Mouse (Mus musculus) cerebellum, adult 2 months (tissue): ENCODE results near the gene Hsd17b2. TPM values are rescaled to one million over a fixed set of nuclear protein-coding genes. Genes with fewer than 3 reads are reported as not detected.
"Not testable (repeated sequence)": the region's sequence is repeated elsewhere in the genome, so short reads cannot be mapped to it uniquely, and the experiment has no call there.

ENCODE experiments used
- DNase-seq, 2 experiments: peaks; one replicate each; pipeline ENCODE4 v3.0.0; 2021
- H3K27ac ChIP-seq: fragments of 200-500 bp; 2 replicates; pipeline ENCODE4 v1.5.1; 2012; ENCODE audit warnings: low read length, control low read depth, inconsistent platforms; ENCODE audit not compliant: insufficient read depth
- H3K27me3 ChIP-seq: fragments of 200-500 bp; 2 replicates; pipeline ENCODE4 v1.6.1; 2012; ENCODE audit warnings: inconsistent platforms, mild to moderate bottlenecking, low read length, moderate library complexity; ENCODE audit not compliant: control insufficient read depth, insufficient read depth
- H3K4me1 ChIP-seq: fragments of 200-500 bp; 2 replicates; pipeline ENCODE4 v1.6.1; 2011; ENCODE audit warnings: low read length; ENCODE audit not compliant: control insufficient read depth, insufficient read depth
- H3K4me3 ChIP-seq: fragments of 200-500 bp; replicated peaks from 2 replicates; pipeline ENCODE3; 2011; ENCODE audit warnings: mild to moderate bottlenecking, low read depth, low read length, control low read depth; ENCODE audit not compliant: insufficient read depth
- CTCF ChIP-seq: fragments of 200-500 bp; IDR thresholded peaks from 2 replicates; pipeline ENCODE4 v1.5.1; 2011; ENCODE audit warnings: low read depth, mild to moderate bottlenecking, control low read depth, low read length, moderate library complexity, borderline replicate concordance; ENCODE audit not compliant: insufficient read depth
- POLR2A ChIP-seq: fragments of 200-500 bp; IDR thresholded peaks from 2 replicates; pipeline ENCODE4 v1.6.1; 2011; ENCODE audit warnings: low read length, control low read depth, borderline replicate concordance; ENCODE audit not compliant: insufficient read depth
- WGBS: fragments of 180-500 bp; shearing (Covaris S2); methylation state at CpG from one replicate; pipeline ENCODE4 v1.1.7; 2018; 5-methylcytosine and 5-hydroxymethylcytosine counted together
- polyA plus RNA-seq: library from polyadenylated mRNA; depleted of rRNA; stranded (reverse); fragments of >200 nt; gene quantifications from 2 replicates; pipeline ENCODE4 v1.2.3, GENCODE M21; 2012

Hsd17b2 gene
- polyA plus RNA-seq, 1 experiment = 2.0 TPM

DNA sequence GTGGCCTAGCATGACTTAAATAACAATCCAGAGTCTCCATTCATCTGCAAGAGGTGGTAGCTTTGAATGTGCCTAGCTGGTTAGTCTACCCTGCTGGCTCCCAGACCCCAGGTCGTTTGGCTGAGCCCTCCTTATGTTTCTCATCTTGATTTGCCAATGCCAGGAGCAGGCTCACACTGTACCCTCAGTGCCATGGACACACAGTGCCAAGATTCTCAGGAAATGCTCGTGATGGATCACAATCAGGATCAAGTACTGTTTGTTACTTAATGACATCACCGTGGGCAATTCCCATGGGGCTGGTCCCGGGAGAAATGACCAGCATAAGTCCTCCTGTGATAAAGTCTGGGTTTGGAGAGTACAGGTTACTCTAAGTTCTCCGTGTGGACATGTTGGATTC, 14.2 kb downstream of the Hsd17b2 start:
- Histone ChIP-seq H3K4me3 (no peak overlapping the region), H3K27ac (no peak overlapping the region), H3K4me1 (no peaks in the 10 kb centered on the region), H3K27me3 (no peaks in the 10 kb centered on the region)
- DNase-seq = no peak
- WGBS = 64% methylated on average over 5 of the region's 5 CpGs
- no peak for TF ChIP-seq CTCF

DNA sequence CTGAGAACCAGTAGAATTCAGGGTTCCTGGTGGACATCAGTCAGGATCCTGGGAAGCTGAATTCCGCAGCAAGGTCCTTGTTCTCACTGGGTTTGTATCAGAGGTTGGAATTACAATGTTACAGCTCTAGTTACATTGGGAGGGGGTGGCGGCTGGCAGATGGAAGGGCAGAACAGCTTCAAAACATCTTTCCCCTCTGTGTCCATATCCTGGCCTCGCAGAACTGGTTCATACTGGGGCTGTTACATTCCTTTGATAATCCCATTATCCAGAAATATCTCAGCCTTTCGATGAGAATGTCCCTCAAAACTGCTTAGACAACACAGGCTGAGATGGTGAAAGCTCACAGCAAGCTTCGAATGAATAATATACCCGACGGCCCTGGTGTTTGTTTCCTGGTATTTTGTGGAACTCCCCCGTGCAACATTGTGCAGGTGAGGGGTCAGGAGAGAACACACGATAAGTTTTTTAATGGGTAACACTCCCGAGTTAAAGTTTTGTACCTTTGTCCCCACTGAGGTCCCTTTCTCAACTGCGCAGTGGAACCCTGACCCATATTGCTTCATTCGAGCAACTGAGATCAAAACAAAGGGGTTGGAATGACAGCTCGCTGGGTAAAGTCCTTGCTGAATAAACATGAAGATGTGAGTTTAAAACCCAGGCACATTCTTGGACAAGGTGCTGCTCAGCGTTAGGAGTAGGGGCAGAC, 16.6 kb downstream of the Hsd17b2 start:
- H3K27me3 ChIP-seq = no peaks in the 10 kb centered on the region
- WGBS = 77% methylated on average over 14 of the region's 14 CpGs
- no peak for DNase-seq
- H3K27ac ChIP-seq = no peak overlapping the region
- TF ChIP-seq CTCF = no peak
- TF ChIP-seq POLR2A = no peak
- no peaks in the 10 kb centered on the region for H3K4me1 ChIP-seq
- H3K4me3 ChIP-seq = no peak overlapping the region

DNA sequence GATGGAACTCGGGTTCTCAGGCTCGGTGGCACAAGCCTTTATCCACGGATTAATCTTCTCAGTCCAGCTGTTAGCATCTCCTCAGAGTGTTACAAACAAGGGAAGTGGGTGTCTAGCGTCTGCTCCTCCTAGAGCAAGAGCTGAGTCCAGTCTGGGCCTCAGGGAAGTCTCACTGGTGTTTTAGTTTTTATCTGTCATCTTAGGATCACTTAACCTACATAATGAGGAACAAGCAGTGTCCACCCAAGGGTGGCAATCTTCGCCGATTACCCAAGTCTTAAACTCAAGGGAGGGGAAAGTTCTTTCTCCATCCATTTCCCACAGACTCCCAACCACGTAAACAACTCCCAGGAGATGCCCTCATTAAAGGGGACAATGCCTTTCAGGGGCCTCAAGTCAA, 24.8 kb downstream of the Hsd17b2 start:
- no peaks in the 10 kb centered on the region for H3K4me1 ChIP-seq
- no peaks in the 10 kb centered on the region for H3K27me3 ChIP-seq
- no peak overlapping the region for H3K4me3 ChIP-seq
- DNase-seq = no peak
- WGBS = 65% methylated on average over 7 of the region's 7 CpGs
- H3K27ac ChIP-seq = no peak overlapping the region
- TF ChIP-seq POLR2A (no peak), CTCF (no peak)

DNA sequence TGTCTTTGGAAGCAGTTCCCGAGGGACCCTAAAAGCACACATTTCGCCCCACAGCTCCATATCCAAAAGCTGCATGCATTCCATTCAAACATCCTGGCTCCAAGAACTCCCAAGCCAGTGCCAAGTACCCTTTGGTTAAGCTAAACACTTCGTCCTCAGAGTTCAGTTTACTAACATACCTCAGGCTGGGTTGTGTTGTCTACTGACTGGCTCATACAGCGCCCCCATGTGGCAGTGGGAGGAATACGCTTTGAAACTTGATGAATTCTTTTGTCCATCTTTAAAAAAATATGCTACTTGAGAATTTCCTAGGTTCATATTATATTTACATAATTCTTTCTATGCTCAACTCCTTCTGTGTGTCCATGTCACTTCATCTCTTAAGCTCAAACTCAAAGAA, 25.9 kb downstream of the Hsd17b2 start:
- Histone ChIP-seq H3K27me3 (no peaks in the 10 kb centered on the region), H3K4me1 (no peaks in the 10 kb centered on the region), H3K4me3 (no peak overlapping the region), H3K27ac (no peak overlapping the region)
- WGBS = 64% methylated on average over 5 of the region's 5 CpGs
- no peak for DNase-seq
- TF ChIP-seq POLR2A (no peak), CTCF (no peak)

DNA sequence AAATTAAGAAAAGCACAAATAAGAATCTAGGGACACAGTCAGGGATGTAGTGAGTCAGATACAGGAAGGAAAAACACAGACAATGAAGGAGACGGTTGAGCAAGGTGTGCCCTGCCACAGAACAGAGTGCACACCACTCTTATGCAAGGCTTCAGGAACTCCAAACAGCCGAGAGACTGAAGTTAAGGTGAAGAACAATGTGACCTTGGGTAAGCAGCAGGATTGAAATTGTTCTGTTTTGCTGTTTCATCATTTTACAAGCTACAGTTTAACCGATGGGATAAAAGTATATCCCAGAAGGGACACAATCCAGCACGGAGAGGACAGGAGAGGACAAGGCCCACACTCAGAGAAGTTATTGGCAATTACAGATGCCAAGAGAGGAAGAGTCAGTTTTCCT, 26.5 kb downstream of the Hsd17b2 start:
- TF ChIP-seq CTCF = no peak
- no peak for TF ChIP-seq POLR2A
- DNase-seq = no peak
- 87% methylated on average over 4 of the region's 4 CpGs for whole genome bisulfite sequencing
- Histone ChIP-seq H3K4me1 (no peaks in the 10 kb centered on the region), H3K27me3 (no peaks in the 10 kb centered on the region), H3K4me3 (no peak overlapping the region), H3K27ac (no peak overlapping the region)

DNA sequence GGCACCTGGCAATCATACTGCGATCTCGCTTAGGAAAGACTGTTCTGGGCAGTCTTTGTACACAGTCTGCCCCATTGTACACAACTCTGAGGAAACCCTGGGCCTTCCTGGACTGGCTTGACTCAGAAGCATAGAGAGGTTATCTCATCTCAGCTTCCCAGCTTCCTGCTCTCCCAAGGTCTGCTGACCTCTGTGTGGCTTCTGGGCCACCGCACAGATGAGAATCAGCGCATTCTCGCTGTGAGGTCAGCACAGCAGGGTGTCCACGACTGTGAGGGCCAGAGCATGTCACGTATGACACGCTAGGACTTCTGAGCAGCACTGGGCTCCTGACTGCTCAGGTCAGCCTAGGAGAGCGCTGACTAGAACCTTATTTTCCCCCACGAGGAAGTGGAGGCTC, 29.3 kb downstream of the Hsd17b2 start:
- TF ChIP-seq POLR2A (no peak), CTCF (no peak)
- Histone ChIP-seq H3K4me3 (no peak overlapping the region), H3K27me3 (no peaks in the 10 kb centered on the region), H3K4me1 (no peaks in the 10 kb centered on the region), H3K27ac (no peak overlapping the region)
- WGBS = 41% methylated on average over 10 of the region's 10 CpGs
- DNase-seq = no peak

DNA sequence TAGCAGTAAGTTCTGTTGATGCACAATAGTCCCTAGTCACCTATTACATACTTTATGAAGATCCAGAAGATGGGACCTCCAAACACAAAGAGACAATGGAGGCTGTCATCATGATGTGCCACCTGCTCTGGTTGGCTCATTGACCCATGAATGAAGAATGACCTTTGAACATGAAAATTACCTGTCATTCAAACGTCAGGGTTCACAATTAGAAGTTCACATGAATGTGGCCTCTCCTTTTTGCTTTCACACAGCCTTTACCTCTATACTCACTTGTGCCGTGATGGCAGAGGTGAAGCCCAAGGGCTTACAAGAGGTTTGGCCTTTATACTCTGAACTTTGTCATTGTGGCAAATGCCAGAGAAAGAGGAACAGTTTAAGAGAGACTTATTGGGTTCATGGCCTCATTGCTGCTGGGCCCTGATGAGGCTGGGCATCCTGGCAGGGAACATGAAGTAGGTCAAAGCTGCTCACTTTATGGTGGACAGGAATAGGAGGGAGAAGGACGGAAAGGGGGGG, 35.0 kb downstream of the Hsd17b2 start:
- DNase-seq = no peak
- no peak overlapping the region for H3K4me3 ChIP-seq
- no peaks in the 10 kb centered on the region for H3K27me3 ChIP-seq
- H3K4me1 ChIP-seq = no peaks in the 10 kb centered on the region
- 59% methylated on average over 3 of the region's 3 CpGs for WGBS
- no peak overlapping the region for H3K27ac ChIP-seq
- no peak for TF ChIP-seq POLR2A
- no peak for TF ChIP-seq CTCF

DNA sequence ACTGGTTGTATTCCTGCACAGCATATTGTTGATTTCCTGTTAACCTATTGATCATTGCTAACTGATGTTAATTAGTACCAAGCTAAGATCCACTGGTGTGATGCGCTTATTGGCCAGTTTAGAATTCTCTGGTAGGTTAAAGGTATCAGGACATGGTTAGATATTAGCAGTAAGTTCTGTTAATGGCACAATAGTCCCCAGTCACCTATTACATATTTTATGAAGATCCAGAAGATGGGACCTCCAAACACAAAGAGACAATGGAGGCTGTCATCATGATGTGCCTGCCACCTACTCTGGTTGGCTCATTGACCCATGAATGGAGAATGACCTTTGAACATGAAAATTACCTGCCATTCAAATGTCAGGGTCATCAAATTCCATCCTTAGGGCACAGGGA, 36.5 kb downstream of the Hsd17b2 start:
- H3K27ac ChIP-seq, H3K4me3 ChIP-seq, H3K27me3 ChIP-seq, H3K4me1 ChIP-seq, DNase-seq: not testable (repeated sequence)
- WGBS = 100% methylated on average over 1 of the region's 1 CpGs
